Mouse (Mus musculus) forebrain, embryonic 10.5 days (tissue): ENCODE results near the gene BC048403. TPM values are rescaled to one million over a fixed set of nuclear protein-coding genes. Genes with fewer than 3 reads are reported as not detected.

Experiments used
- DNase-seq: peaks from one replicate; pipeline ENCODE4 v3.0.0-alpha.2; 2017; ENCODE audit warnings: low spot score; ENCODE audit errors: extremely low spot score
- H3K27ac ChIP-seq: fragments of 300-500 bp; sonication (generic); 2 replicates; pipeline ENCODE4 v1.5.1; 2016; ENCODE audit warnings: mild to moderate bottlenecking
- H3K27me3 ChIP-seq: fragments of 300-500 bp; sonication (generic); 2 replicates; pipeline ENCODE4 v1.6.1; 2016; ENCODE audit warnings: mild to moderate bottlenecking; ENCODE audit not compliant: poor library complexity, severe bottlenecking
- H3K36me3 ChIP-seq: fragments of 300-500 bp; sonication (generic); replicated peaks from 2 replicates; pipeline ENCODE4 v1.6.1; 2016; ENCODE audit warnings: mild to moderate bottlenecking, moderate library complexity
- H3K4me1 ChIP-seq: fragments of 300-500 bp; sonication (generic); 2 replicates; pipeline ENCODE4 v1.6.1; 2016
- H3K4me3 ChIP-seq: fragments of 300-500 bp; sonication (generic); 2 replicates; pipeline ENCODE4 v1.5.1; 2016; ENCODE audit warnings: mild to moderate bottlenecking, moderate library complexity
- H3K9me3 ChIP-seq: fragments of 300-500 bp; sonication (generic); 2 replicates; pipeline ENCODE4 v1.6.1; 2016; ENCODE audit warnings: mild to moderate bottlenecking, moderate library complexity
- WGBS: fragments of 180-500 bp; shearing (Covaris S2); methylation state at CpG from one replicate; pipeline ENCODE4 v1.1.7; 2016; 5-methylcytosine and 5-hydroxymethylcytosine counted together
- polyA plus RNA-seq: library from polyadenylated mRNA; unstranded; fragments of >200 nt; fragmentation: Nextera tagmentation; extraction: Ambion mirVana; gene quantifications from 2 replicates; pipeline ENCODE4 v1.2.1, GENCODE M21; 2016

Gene BC048403
- polyA plus RNA-seq, 1 experiment from 2014 or later = 3.3 TPM

DNA sequence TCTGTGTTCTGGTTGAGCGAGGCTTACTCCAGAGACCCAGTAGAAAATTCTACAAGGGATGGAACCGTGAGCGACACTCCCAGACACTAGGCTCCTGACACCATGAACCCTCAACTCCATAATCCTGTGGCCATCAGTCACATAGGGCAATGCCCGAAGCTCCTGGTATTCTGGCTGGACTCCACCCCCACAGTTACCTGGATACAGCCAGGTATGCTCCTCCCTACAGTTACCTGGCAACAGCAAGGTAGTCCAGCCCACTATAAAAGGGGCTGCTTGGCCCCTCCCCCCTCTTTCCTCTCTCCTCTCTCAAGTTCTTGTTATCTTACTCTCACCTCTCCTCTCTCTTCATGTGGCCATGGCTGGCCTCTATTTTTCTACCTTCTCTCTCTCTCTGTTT is 12.6 kb upstream of the BC048403 start:
- no peaks in the 10 kb centered on the region for H3K4me1 ChIP-seq
- no peak overlapping the region for H3K27ac ChIP-seq
- no peaks in the 10 kb centered on the region for H3K36me3 ChIP-seq
- H3K9me3 ChIP-seq = peaks cover 3% of the 10 kb centered on the region; the same call in 1 of the 2 replicates
- no peak for DNase-seq
- no peak overlapping the region for H3K4me3 ChIP-seq
- no peaks in the 10 kb centered on the region for H3K27me3 ChIP-seq
- 73% methylated on average over 4 of the region's 4 CpGs for WGBS

DNA sequence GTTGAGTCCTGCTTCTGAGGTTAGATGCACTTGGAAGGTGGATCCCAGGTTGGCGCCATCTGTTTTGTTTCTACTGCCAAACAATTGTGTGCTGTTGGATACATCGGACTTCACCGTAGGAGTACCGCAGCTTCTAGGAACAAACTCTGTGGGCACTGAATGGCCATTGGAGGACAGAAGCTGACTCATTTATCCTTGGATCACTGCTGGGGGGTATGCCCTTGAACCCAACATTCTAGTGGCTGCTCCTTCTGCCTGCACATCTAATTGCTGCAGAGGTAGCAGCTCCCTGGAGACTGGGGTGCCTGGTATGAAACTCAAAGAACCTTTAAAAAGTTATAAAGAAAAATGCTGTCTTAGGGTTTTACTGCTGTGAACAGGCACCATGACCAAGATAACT is 11.5 kb upstream of the BC048403 start:
- H3K4me1 ChIP-seq = no peaks in the 10 kb centered on the region
- H3K27ac ChIP-seq = no peak overlapping the region
- 97% methylated on average over 4 of the region's 4 CpGs for WGBS
- no peak overlapping the region for H3K4me3 ChIP-seq
- no peak for DNase-seq
- no peaks in the 10 kb centered on the region for H3K27me3 ChIP-seq
- no peaks in the 10 kb centered on the region; the same call in 1 of the 2 replicates for H3K9me3 ChIP-seq
- H3K36me3 ChIP-seq = no peaks in the 10 kb centered on the region

DNA sequence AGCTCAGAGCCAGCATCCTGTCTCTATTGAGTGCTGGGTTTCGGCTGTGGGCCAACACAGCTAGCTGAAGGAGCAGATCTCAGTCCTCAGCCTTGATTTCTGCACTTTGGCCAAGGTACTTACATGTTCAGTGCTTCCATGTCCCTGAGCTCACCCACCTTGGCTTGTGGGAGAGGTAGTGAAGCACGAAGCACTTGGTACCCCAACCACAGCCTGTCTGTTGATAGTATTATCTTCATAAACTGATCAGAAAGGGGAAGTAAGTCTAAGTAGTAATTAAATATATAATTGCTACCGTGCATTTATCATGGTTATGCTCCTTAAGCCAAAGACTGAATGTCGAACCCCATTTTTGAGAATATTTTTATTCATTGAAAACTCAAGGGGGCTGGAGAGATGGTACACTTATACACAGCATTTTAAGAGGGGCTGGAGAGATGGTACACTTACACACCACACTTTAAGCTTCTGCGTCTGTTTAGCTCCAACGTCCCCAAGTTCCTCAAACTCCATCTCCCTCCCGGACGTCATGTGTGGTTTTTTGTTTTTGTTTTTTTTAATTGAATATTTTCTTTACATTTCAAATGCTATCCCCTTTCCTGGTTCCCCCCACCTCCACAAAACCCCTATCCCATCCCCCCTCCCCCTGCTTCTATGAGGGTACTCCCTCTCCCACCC is 8.6 kb upstream of the BC048403 start:
- Histone ChIP-seq H3K36me3 (no peaks in the 10 kb centered on the region), H3K9me3 (no peaks in the 10 kb centered on the region; the same call in 1 of the 2 replicates), H3K4me1 (no peaks in the 10 kb centered on the region), H3K27ac (no peak overlapping the region), H3K4me3 (no peak overlapping the region), H3K27me3 (no peaks in the 10 kb centered on the region)
- WGBS = 89% methylated on average over 8 of the region's 8 CpGs
- no peak for DNase-seq

DNA sequence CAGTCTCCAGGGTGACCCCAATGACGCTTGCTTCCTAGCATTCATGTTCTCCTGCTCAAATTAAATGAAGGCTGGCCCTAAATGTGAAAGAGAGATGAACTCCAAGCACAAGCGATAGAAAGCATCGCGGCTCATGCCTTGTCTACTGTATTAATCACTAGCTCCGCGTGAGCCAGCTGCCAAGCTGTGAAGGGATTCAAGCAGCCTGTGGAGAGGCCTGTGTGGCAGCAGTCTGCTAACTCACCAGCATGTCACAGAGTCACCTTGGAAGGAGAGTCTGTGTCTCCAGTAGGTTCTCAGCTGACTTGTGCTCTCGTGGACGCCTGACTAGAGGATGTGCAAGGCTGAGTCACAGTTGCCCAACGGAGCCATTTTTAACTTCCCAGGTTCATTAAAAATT is 7.2 kb upstream of the BC048403 start:
- WGBS = 92% methylated on average over 9 of the region's 9 CpGs
- Histone ChIP-seq H3K9me3 (no peaks in the 10 kb centered on the region; the same call in 1 of the 2 replicates), H3K36me3 (no peaks in the 10 kb centered on the region), H3K4me3 (no peak overlapping the region), H3K4me1 (no peaks in the 10 kb centered on the region), H3K27me3 (no peaks in the 10 kb centered on the region), H3K27ac (no peak overlapping the region)
- no peak for DNase-seq

DNA sequence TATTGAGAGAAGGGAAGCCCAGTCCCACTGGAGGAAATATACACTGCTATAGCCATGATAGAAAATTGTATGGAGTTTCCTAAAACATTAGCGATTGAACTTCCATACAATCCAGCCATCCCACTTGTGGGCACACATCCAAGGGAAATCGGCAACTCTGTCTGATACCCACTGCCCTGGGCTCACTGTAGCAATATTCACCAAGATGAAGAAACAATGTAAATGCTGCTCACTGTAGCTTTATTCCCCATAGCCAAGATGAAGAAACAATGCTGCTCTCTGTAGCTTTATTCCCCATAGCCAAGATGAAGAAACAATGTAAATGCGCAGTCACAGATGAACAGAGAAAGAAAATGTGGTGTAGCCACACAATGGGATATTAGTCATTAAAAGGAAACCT is 2.5 kb upstream of the BC048403 start:
- peaks cover 22% of the 10 kb centered on the region for H3K4me1 ChIP-seq
- 91% methylated on average over 3 of the region's 3 CpGs for WGBS
- no peaks in the 10 kb centered on the region for H3K36me3 ChIP-seq
- H3K27me3 ChIP-seq = no peaks in the 10 kb centered on the region
- no peak overlapping the region for H3K27ac ChIP-seq
- no peaks in the 10 kb centered on the region for H3K9me3 ChIP-seq
- DNase-seq = no peak
- no peak overlapping the region for H3K4me3 ChIP-seq

DNA sequence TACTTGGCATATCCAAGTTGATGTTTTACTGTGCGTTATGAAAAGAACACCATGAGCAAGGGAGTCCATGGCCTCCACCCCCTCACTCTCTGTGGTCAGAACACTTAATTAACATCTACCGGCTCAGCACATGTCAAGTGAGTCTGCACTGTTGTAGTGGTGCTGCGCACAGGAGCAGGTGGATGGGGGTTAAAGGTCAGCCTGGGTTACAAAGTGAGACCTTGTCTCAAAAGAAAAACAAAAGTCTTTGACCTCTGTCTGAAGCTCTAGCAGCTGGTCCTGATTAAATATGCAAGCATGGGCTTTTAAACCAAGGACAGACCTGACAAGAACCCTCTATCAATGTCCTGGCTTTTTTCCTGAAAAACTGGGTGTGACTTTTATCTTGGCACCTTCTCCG is 2.6 kb downstream of the BC048403 start:
- WGBS = 57% methylated on average over 4 of the region's 4 CpGs
- Histone ChIP-seq H3K36me3 (peaks cover 32% of the 10 kb centered on the region), H3K4me1 (peaks cover 26% of the 10 kb centered on the region), H3K9me3 (no peaks in the 10 kb centered on the region), H3K27me3 (no peaks in the 10 kb centered on the region), H3K4me3 (no peak overlapping the region), H3K27ac (no peak overlapping the region)
- DNase-seq = no peak

DNA sequence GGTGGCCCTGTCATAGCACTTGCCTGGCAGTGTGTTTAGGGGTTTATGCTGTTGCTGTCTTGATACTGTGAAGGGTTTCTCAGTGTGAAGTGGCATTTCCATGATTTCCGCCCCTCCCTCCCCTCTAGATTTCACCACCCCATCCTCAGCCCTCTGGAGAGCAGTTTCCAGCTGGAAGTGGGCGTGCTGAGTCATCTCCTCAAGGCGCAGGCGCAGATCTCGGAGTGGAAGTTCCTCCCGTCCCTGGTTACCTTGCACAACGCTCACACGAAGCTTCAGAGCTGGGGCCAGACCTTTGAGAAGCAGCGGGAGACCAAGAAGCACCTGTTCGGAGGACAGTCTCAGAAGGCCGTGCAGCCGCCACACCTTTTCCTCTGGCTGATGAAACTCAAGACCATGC is 10.4 kb downstream of the BC048403 start:
- WGBS = 94% methylated on average over 12 of the region's 12 CpGs
- Histone ChIP-seq H3K36me3 (peaks cover 76% of the 10 kb centered on the region), H3K9me3 (no peaks in the 10 kb centered on the region; the same call in 1 of the 2 replicates), H3K27me3 (no peaks in the 10 kb centered on the region), H3K4me1 (no peaks in the 10 kb centered on the region), H3K27ac (no peak overlapping the region), H3K4me3 (no peak overlapping the region)
- DNase-seq = no peak

DNA sequence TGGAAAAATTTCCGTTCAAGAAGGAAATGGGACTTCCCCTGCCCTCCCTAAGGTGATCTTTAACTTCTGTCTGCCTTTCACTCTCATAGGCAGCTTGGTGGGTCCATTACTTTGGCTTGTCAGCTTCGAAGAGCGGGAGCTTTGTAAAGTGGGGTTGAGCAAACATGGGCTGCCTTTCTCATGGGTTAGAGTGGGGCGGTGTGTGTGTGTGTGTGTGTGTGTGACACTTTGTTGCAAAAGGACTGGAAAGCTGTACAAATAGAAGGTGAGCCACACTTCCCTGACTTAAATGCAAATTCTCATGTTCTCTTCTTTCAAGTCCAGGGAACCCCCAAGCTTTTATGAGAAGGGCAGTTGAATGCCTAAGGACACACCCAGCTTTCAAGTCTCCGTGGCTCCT is 14.5 kb downstream of the BC048403 start:
- Histone ChIP-seq H3K4me3 (no peak overlapping the region), H3K27ac (no peak overlapping the region), H3K27me3 (no peaks in the 10 kb centered on the region), H3K4me1 (no peaks in the 10 kb centered on the region), H3K9me3 (no peaks in the 10 kb centered on the region; the same call in 1 of the 2 replicates), H3K36me3 (peaks cover 36% of the 10 kb centered on the region)
- 88% methylated on average over 5 of the region's 5 CpGs for WGBS
- DNase-seq = no peak

DNA sequence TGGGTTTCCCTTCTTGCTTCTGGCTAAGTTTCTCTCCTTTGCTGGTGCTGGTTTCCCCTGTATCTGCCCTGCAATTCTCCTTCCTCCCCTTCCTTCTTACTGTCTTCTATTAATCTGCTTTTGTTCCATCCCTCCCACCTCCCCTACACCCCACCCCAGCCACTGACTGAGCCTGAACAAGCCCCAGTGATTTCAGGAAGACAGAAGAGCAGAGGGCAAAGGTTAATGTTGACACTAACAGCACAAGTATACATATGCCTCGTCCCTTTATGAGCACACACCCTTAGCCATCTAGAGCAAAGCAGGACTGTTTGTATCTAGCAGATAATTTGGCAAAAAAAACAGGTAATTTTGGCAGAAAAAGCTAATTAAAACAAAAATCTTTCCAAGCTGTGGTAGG is 16.1 kb downstream of the BC048403 start:
- Histone ChIP-seq H3K9me3 (no peaks in the 10 kb centered on the region), H3K27ac (no peak overlapping the region), H3K27me3 (no peaks in the 10 kb centered on the region), H3K4me1 (no peaks in the 10 kb centered on the region), H3K36me3 (peaks cover 20% of the 10 kb centered on the region), H3K4me3 (no peak overlapping the region)
- DNase-seq = no peak
- 47% methylated on average over 1 of the region's 1 CpGs for WGBS

DNA sequence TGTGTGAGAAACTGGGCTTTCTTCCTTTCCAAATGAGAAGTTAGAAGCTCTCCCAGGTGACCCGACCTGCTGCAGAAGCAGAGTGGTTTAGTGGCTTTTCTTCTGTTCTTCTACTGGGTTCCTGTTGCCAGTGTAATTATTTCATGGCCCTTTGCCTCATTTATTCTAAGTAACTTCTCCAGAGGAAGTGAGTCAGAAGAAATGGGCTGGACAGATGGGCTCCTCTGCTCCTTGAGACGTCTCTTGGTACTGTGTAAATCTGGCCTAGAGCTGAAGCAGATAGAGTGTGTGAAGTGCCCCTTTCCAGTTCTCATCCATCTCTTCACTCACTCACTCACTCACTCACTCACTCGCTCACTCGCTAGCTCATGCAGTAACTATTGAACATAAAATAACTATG is 16.9 kb downstream of the BC048403 start:
- Histone ChIP-seq H3K4me1 (no peaks in the 10 kb centered on the region), H3K4me3 (no peak overlapping the region), H3K9me3 (no peaks in the 10 kb centered on the region), H3K36me3 (peaks cover 11% of the 10 kb centered on the region), H3K27ac (no peak overlapping the region), H3K27me3 (no peaks in the 10 kb centered on the region)
- no peak for DNase-seq
- 86% methylated on average over 4 of the region's 4 CpGs for WGBS

DNA sequence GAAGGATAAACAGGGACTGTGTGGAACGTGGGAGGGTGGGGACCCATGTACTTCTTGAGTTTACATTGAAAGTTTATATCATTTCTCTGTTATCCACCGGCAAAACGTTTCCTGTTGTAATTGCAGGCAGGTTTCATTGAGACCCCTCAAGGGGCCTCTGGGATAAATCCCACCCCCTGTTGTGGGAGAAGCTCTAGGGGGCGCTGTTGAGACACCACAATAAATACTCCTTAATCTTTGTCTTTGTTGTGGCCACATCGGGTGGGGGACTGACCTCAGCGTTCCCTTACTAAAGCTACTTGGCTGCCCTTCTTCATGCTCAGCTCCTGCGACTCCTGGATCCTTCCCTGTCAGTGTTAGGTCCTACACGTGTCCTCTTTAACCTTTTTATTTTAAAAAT is 19.4 kb downstream of the BC048403 start:
- H3K27me3 ChIP-seq = no peaks in the 10 kb centered on the region
- H3K27ac ChIP-seq = no peak overlapping the region
- no peaks in the 10 kb centered on the region for H3K4me1 ChIP-seq
- H3K9me3 ChIP-seq = no peaks in the 10 kb centered on the region
- DNase-seq = no peak
- H3K36me3 ChIP-seq = no peaks in the 10 kb centered on the region
- H3K4me3 ChIP-seq = no peak overlapping the region
- 52% methylated on average over 8 of the region's 8 CpGs for WGBS

DNA sequence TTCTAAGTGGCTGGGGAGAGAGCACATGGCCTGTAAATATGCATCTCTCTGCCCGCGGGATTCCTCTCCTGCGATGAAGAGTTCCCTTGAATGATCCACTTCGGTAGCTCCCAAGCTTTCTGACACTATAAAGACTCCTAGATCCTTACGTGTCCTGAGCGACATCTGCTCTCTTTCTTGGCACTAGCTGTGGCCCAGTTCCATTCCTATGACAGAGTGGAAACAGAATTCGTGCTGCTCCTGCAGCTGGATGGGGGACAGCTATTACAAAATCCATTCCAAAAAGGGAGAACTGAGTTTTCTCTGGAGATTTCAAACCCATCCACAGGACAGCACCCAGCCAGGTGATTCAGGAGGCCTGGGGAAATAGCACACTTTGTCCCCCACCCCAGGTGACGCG is 22.4 kb downstream of the BC048403 start:
- 90% methylated on average over 9 of the region's 9 CpGs for WGBS

DNA sequence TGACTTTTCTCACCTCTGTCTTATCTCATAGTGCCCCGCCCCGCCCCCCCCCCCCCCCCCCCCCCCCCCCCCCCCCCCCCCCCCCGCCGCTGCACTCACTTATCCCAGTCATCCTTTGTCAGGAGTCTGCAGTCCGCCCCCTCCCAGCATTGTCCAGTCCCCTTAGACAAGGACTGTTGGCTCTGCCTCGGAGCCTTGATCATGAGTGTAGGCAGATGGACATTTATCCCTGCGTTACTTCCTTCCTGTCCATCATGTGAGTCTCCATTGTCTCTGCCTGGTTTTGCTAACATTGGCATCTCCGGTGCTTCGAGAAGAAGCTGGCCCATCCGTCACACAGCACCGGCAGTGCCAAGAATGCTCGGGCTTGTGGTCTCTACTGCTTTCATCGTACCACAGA is 23.5 kb downstream of the BC048403 start:
- Histone ChIP-seq H3K27me3 (no peaks in the 10 kb centered on the region), H3K9me3 (no peaks in the 10 kb centered on the region), H3K36me3 (no peaks in the 10 kb centered on the region), H3K4me3 (no peak overlapping the region), H3K27ac (no peak overlapping the region), H3K4me1 (peaks cover 13% of the 10 kb centered on the region)
- DNase-seq = no peak
- WGBS = 88% methylated on average over 8 of the region's 13 CpGs

More for the DNA sequence above, 22.4 kb downstream of the BC048403 start:
- Histone ChIP-seq H3K9me3 (no peaks in the 10 kb centered on the region), H3K27me3 (no peaks in the 10 kb centered on the region), H3K4me1 (peaks cover 13% of the 10 kb centered on the region), H3K4me3 (no peak overlapping the region), H3K27ac (no peak overlapping the region), H3K36me3 (no peaks in the 10 kb centered on the region)
- no peak for DNase-seq
